Mouse (Mus musculus): ENCODE measurements at regions not wholly inside any gene's neighbourhood (a gene's known extent, or its start where the extent isn't known, plus 50 kb on each side); places are given as distances from the start of the nearest gene placed in this dataset.
A peak's percentile ranks its signal among the peaks of the same experiment; 100 is the strongest.

GRCm38 (mm10) chr13:28628751-28629150 lies 324.8 kb downstream of the Sox4 start:
- H3K27ac ChIP-seq (ENCODE audit: insufficient read depth, low read length), result no peak overlapping the region
- H3K4me3 ChIP-seq (ENCODE audit: insufficient read depth, low read length), result no peak overlapping the region
- TF ChIP-seq CTCF (IDR thresholded peaks at IDR 0.05; ENCODE audit: extremely low read depth, insufficient read depth, low read length) (no peak), POLR2A (IDR thresholded peaks at IDR 0.05; ENCODE audit: extremely low read depth, insufficient read depth, low read length) (no peak)
- peaks cover 2% of the 10 kb centered on the region; the same call in 1 of the 2 replicates for H3K4me1 ChIP-seq (ENCODE audit: control insufficient read depth, insufficient read depth, low read length)

DNA sequence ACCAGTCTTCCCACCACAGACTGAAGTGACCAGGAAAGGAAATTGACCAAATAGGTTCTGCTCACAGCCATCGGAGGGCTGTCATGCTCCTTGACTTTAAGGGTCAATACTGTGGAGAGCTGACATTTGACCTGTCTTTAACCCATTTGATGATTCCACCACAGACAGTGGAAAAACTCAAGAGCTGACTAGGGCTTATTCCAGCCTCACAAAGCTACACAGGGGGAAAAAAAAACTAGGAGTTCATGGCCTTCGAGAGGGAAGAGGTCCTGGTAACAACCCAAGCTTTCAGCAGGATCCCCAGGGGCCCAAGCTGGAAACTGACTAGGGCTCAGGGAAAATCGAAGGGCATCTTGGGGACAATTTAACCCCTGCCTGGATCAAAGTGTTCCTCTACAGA lies 334.6 kb downstream of the Sox4 start:
- no peaks in the 10 kb centered on the region for H3K4me1 ChIP-seq (ENCODE audit: control insufficient read depth, insufficient read depth, low read length)
- no peak for TF ChIP-seq POLR2A (IDR thresholded peaks at IDR 0.05; ENCODE audit: extremely low read depth, insufficient read depth, low read length)
- TF ChIP-seq CTCF (IDR thresholded peaks at IDR 0.05; ENCODE audit: extremely low read depth, insufficient read depth, low read length), result no peak
- no peak overlapping the region for H3K4me3 ChIP-seq (ENCODE audit: insufficient read depth, low read length)
- H3K27ac ChIP-seq (ENCODE audit: insufficient read depth, low read length), result no peak overlapping the region

GRCm38 (mm10) chr13:28617503-28617902 lies 336.0 kb downstream of the Sox4 start:
- Histone ChIP-seq H3K4me3 (ENCODE audit: insufficient read depth, low read length) (no peak overlapping the region), H3K4me1 (ENCODE audit: control insufficient read depth, insufficient read depth, low read length) (no peaks in the 10 kb centered on the region), H3K27ac (ENCODE audit: insufficient read depth, low read length) (0 out of 2 replicates have a peak overlapping the region, but pooled peaks have one; percentile 25)
- TF ChIP-seq CTCF (IDR thresholded peaks at IDR 0.05; ENCODE audit: extremely low read depth, insufficient read depth, low read length), result no peak
- no peak for TF ChIP-seq POLR2A (IDR thresholded peaks at IDR 0.05; ENCODE audit: extremely low read depth, insufficient read depth, low read length)

DNA sequence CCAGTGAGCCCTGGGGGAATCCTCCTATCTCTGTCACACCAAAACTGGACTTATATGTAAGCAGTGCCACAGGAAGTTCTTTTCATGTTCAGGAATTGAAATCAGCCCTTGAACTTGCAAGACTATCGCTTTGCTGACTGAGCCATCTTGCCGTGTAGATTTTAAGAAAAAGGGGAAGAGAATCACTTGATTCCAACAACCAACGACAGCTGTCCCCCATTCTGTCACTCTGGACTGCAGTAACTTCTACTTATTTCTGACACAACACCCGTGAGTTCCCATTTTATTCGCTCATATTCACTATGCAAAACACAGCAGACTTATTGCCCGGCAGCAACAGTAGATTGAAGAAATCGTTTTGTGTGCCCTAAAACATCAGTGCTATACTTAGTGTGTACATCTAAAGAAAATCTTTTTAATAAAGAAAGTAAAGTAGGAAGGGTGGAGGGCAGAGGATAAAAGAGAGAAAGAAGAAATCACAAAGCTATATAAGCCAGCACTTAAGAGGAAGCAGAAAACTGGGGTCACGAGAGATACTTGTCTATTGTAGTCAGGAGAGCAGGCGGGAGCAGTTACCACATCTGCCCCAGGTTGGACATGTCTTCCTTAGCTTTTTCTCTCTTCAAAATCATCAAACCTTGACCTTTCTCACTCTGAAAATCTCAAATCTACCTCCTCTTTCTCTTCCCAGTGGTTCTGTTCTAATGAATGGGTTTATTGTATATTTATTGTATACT lies 336.7 kb downstream of the Sox4 start:
- Histone ChIP-seq H3K4me3 (ENCODE audit: insufficient read depth, low read length) (no peak overlapping the region), H3K27ac (ENCODE audit: insufficient read depth, low read length) (no peak overlapping the region), H3K4me1 (ENCODE audit: control insufficient read depth, insufficient read depth, low read length) (no peaks in the 10 kb centered on the region)
- TF ChIP-seq CTCF (IDR thresholded peaks at IDR 0.05; ENCODE audit: extremely low read depth, insufficient read depth, low read length) (no peak), POLR2A (IDR thresholded peaks at IDR 0.05; ENCODE audit: extremely low read depth, insufficient read depth, low read length) (no peak)

GRCm38 (mm10) chr13:28607551-28608114 lies 345.9 kb downstream of the Sox4 start:
- Histone ChIP-seq H3K4me3 (ENCODE audit: insufficient read depth, low read length) (no peak overlapping the region), H3K4me1 (ENCODE audit: control insufficient read depth, insufficient read depth, low read length) (no peaks in the 10 kb centered on the region; the same call in 1 of the 2 replicates), H3K27ac (ENCODE audit: insufficient read depth, low read length) (no peak overlapping the region)
- TF ChIP-seq CTCF (IDR thresholded peaks at IDR 0.05; ENCODE audit: extremely low read depth, insufficient read depth, low read length) (no peak), POLR2A (IDR thresholded peaks at IDR 0.05; ENCODE audit: extremely low read depth, insufficient read depth, low read length) (no peak)

- no peaks in the 10 kb centered on the region; the same call in 1 of the 2 replicates for H3K4me1 ChIP-seq (ENCODE audit: control insufficient read depth, insufficient read depth, low read length)
- no peak for TF ChIP-seq CTCF (IDR thresholded peaks at IDR 0.05; ENCODE audit: extremely low read depth, insufficient read depth, low read length)
- no peak for TF ChIP-seq POLR2A (IDR thresholded peaks at IDR 0.05; ENCODE audit: extremely low read depth, insufficient read depth, low read length)
- H3K4me3 ChIP-seq (ENCODE audit: insufficient read depth, low read length), result no peak overlapping the region
- H3K27ac ChIP-seq (ENCODE audit: insufficient read depth, low read length), result no peak overlapping the region
Measured at GRCm38 (mm10) chr13:28606651-28607050, 346.9 kb downstream of the Sox4 start.

DNA sequence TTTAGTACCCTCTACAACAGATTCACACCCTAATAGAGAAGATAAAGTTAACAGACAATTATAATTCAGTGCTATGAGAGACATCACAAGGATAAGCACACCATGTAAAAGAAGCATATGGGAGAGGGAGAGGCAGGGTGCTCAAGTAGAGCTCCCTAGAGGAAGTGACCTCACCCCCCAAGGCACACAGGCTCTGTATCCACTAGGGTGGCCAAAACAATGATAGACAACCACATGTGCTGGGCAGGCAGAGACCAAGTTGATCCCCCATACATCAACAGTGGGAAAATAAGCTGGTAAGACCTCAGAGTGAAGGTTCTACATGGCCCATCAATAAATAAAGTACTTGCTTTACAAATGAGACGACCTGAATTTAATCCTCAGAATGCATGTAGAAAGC lies 347.7 kb downstream of the Sox4 start:
- Histone ChIP-seq H3K4me1 (ENCODE audit: control insufficient read depth, insufficient read depth, low read length) (no peaks in the 10 kb centered on the region; the same call in 1 of the 2 replicates), H3K27ac (ENCODE audit: insufficient read depth, low read length) (no peak overlapping the region), H3K4me3 (ENCODE audit: insufficient read depth, low read length) (no peak overlapping the region)
- TF ChIP-seq POLR2A (IDR thresholded peaks at IDR 0.05; ENCODE audit: extremely low read depth, insufficient read depth, low read length) (no peak), CTCF (IDR thresholded peaks at IDR 0.05; ENCODE audit: extremely low read depth, insufficient read depth, low read length) (no peak)

GRCm38 (mm10) chr13:28604016-28604415 lies 346.7 kb downstream of the Gm11361 start:
- Histone ChIP-seq H3K4me3 (ENCODE audit: insufficient read depth, low read length) (no peak overlapping the region), H3K4me1 (ENCODE audit: control insufficient read depth, insufficient read depth, low read length) (no peaks in the 10 kb centered on the region; the same call in 1 of the 2 replicates), H3K27ac (ENCODE audit: insufficient read depth, low read length) (no peak overlapping the region)
- no peak for TF ChIP-seq CTCF (IDR thresholded peaks at IDR 0.05; ENCODE audit: extremely low read depth, insufficient read depth, low read length)
- no peak for TF ChIP-seq POLR2A (IDR thresholded peaks at IDR 0.05; ENCODE audit: extremely low read depth, insufficient read depth, low read length)

- Histone ChIP-seq H3K4me3 (ENCODE audit: insufficient read depth, low read length) (no peak overlapping the region), H3K27ac (ENCODE audit: insufficient read depth, low read length) (no peak overlapping the region), H3K4me1 (ENCODE audit: control insufficient read depth, insufficient read depth, low read length) (no peaks in the 10 kb centered on the region; the same call in 1 of the 2 replicates)
- TF ChIP-seq POLR2A (IDR thresholded peaks at IDR 0.05; ENCODE audit: extremely low read depth, insufficient read depth, low read length) (no peak), CTCF (IDR thresholded peaks at IDR 0.05; ENCODE audit: extremely low read depth, insufficient read depth, low read length) (no peak)
Measured at GRCm38 (mm10) chr13:28600792-28601191, 343.5 kb downstream of the Gm11361 start.

GRCm38 (mm10) chr13:28596367-28596766 lies 339.0 kb downstream of the Gm11361 start:
- Histone ChIP-seq H3K27ac (ENCODE audit: insufficient read depth, low read length) (no peak overlapping the region), H3K4me1 (ENCODE audit: control insufficient read depth, insufficient read depth, low read length) (no peaks in the 10 kb centered on the region), H3K4me3 (ENCODE audit: insufficient read depth, low read length) (no peak overlapping the region)
- TF ChIP-seq CTCF (IDR thresholded peaks at IDR 0.05; ENCODE audit: extremely low read depth, insufficient read depth, low read length) (no peak), POLR2A (IDR thresholded peaks at IDR 0.05; ENCODE audit: extremely low read depth, insufficient read depth, low read length) (no peak)

Data from cortical plate, adult 2 months (tissue).